Mouse (Mus musculus): ENCODE results near the gene Dennd1c. TPM values are rescaled to one million over a fixed set of nuclear protein-coding genes. Genes with fewer than 3 reads are reported as not detected.
A peak's percentile ranks its signal among the peaks of the same experiment; 100 is the strongest.

Dennd1c gene
- 4.0 and 4.3 TPM in 2 replicates for polyA plus RNA-seq (2015; fragmentation: Nextera tagmentation; extraction: Ambion mirVana)

GRCm38 (mm10) chr17:57078336-57078735 lies at the start of gene Dennd1c:
Dennd1c (minus strand) TSS chr17:57078514.
- Histone ChIP-seq H3K9ac (ENCODE audit: low read depth, low read length) (peak within 1 kb of the TSS; percentile 17; the same call in 1 of the 2 replicates), H3K27me3 (ENCODE audit: control insufficient read depth, insufficient read depth, low read depth, low read length) (no peaks in the 10 kb centered on the region), H3K27ac (ENCODE audit: low read length) (no peak within 1 kb of the TSS), H3K4me1 (ENCODE audit: control insufficient read depth, low read depth, low read length) (no peaks in the 10 kb centered on the region), H3K4me2 (ENCODE audit: low read depth, low read length) (0 out of 2 replicates have a peak within 1 kb of the TSS, but pooled peaks have one; percentile 25), H3K36me3 (ENCODE audit: control insufficient read depth, insufficient read depth) (no peaks in the 10 kb centered on the region), H3K4me3 (ENCODE audit: low read depth, low read length) (peak within 1 kb of the TSS; percentile 16), H3K9me3 (replicated peaks; ENCODE audit: control insufficient read depth, low read length) (no peaks in the 10 kb centered on the region)
- WGBS (ENCODE audit: insufficient replicate concordance) = 14% methylated on average over 6 of the region's 6 CpGs
- peak; percentile 65 for ATAC-seq (ENCODE audit: low read depth)

DNA sequence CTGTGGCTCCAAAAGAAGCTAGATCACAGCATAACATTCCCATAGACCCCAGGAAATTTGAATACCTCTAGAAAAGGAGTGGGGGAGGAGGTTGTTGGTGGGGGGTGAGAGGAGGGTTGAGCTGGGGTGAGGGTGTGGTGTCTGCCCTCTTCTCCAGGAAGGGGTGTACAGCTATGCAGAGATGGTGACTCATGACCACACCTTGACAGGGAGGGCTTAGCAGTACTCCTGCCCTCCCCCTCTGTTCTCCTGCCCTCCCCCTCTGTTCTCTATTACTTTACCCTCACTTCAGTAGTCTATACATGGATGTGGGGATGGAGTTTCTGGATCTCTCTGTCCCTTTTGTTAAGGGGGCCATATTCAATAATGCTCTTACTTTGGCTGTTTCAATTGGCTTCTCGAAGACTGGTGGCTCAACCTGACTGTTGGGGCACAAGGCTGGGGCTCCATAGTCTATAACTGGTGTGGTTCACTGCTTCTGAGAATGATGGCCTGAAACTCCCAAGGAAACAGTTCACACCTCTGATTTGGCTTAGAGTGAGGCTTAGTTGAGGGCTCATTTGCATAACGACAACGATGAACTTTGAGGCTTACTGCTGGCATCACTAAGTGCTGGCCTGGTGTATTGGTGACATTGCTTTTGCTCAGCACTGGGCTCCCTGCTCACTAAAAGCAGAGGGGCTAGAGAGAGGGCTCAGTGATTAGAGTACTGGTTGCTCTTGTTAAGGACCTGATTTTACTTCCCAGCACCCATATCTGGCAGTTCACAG lies 47.7 kb upstream of the Dennd1c start:
- no peaks in the 10 kb centered on the region for H3K36me3 ChIP-seq (ENCODE audit: control insufficient read depth, insufficient read depth)
- H3K4me2 ChIP-seq (ENCODE audit: low read depth, low read length) = no peak overlapping the region
- H3K27ac ChIP-seq (ENCODE audit: low read length) = no peak overlapping the region
- no peak overlapping the region for H3K9ac ChIP-seq (ENCODE audit: low read depth, low read length)
- H3K27me3 ChIP-seq (ENCODE audit: control insufficient read depth, insufficient read depth, low read depth, low read length) = no peaks in the 10 kb centered on the region
- no peaks in the 10 kb centered on the region for H3K4me1 ChIP-seq (ENCODE audit: control insufficient read depth, low read depth, low read length)
- 49% methylated on average over 3 of the region's 3 CpGs for WGBS (ENCODE audit: insufficient replicate concordance)
- no peak for ATAC-seq (ENCODE audit: low read depth)
- H3K9me3 ChIP-seq (replicated peaks; ENCODE audit: control insufficient read depth, low read length) = no peaks in the 10 kb centered on the region
- no peak overlapping the region for H3K4me3 ChIP-seq (ENCODE audit: low read depth, low read length)

DNA sequence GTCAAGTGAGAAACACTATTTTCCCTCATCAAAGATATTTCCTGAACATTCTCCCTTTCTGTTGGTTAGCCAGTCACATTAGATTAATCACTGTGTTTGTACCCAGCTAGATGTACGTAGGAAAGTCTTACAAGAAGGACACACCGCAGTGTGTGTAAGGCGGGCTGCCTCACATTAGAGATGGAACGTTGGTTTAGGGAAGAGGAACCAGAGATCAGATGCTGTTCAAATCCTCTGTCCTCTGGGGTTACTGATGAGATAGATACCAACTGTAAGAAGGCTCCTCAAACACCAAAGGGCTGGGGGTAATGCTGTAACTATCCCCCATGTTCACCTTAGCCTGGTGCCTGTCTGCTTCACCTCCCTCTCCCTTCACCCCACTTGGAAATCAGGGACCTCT lies 46.5 kb upstream of the Dennd1c start:
- no peaks in the 10 kb centered on the region for H3K9me3 ChIP-seq (replicated peaks; ENCODE audit: control insufficient read depth, low read length)
- H3K27me3 ChIP-seq (ENCODE audit: control insufficient read depth, insufficient read depth, low read depth, low read length) = no peaks in the 10 kb centered on the region
- H3K36me3 ChIP-seq (ENCODE audit: control insufficient read depth, insufficient read depth) = no peaks in the 10 kb centered on the region
- no peak overlapping the region for H3K4me2 ChIP-seq (ENCODE audit: low read depth, low read length)
- no peak overlapping the region for H3K4me3 ChIP-seq (ENCODE audit: low read depth, low read length)
- ATAC-seq (ENCODE audit: low read depth) = no peak
- WGBS (ENCODE audit: insufficient replicate concordance) = 44% methylated on average over 4 of the region's 4 CpGs
- H3K27ac ChIP-seq (ENCODE audit: low read length) = no peak overlapping the region
- H3K9ac ChIP-seq (ENCODE audit: low read depth, low read length) = no peak overlapping the region
- H3K4me1 ChIP-seq (ENCODE audit: control insufficient read depth, low read depth, low read length) = no peaks in the 10 kb centered on the region

DNA sequence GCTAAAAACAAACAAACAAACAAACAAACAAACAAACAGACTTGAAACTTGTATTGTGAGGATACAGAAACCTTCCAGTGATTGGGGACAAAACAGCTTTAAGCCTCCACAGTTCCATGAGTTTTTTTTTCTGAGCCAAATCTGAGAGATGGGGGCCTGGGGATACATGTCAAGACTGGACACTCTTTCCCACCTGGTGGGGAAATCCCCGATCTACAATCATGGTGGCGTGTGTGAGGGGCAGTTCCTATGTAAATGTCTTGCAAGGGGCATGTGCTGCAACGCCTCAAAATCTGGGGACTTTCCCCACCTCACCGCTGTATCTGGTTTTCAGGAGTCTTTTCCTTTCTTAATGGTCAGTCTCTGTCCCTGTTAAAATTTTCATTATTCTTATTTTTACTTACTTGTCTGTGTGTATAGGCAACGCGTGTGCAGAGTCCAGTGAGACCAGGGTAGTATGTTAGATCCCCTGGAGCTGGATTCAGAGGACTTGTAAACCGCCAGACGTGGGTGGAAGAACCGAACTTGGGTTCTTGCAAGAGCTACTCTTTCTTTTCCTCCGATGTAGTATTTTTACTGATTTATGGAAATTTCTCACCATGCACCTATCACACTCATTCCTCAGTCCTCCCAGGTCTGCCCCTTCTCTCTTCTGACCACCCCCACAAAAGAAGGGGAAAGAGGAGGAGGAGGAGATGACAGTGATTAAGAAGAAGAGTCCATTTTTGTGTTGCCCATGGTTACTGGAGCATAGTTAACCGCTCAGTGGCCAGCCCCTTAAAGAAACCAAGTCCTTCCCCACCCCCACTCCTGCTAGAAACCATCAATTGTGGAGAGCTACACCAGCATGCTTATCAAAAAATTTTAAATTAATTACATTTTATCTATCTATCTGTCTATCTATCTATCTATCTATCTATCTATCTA lies 45.1 kb upstream of the Dennd1c start:
- Histone ChIP-seq H3K9ac (ENCODE audit: low read depth, low read length) (no peak overlapping the region), H3K9me3 (replicated peaks; ENCODE audit: control insufficient read depth, low read length) (no peaks in the 10 kb centered on the region), H3K36me3 (ENCODE audit: control insufficient read depth, insufficient read depth) (no peaks in the 10 kb centered on the region), H3K27ac (ENCODE audit: low read length) (no peak overlapping the region), H3K4me1 (ENCODE audit: control insufficient read depth, low read depth, low read length) (peaks cover 6% of the 10 kb centered on the region), H3K4me3 (ENCODE audit: low read depth, low read length) (no peak overlapping the region), H3K4me2 (ENCODE audit: low read depth, low read length) (no peak overlapping the region), H3K27me3 (ENCODE audit: control insufficient read depth, insufficient read depth, low read depth, low read length) (no peaks in the 10 kb centered on the region)
- 70% methylated on average over 11 of the region's 11 CpGs for WGBS (ENCODE audit: insufficient replicate concordance)
- ATAC-seq (ENCODE audit: low read depth) = no peak

DNA sequence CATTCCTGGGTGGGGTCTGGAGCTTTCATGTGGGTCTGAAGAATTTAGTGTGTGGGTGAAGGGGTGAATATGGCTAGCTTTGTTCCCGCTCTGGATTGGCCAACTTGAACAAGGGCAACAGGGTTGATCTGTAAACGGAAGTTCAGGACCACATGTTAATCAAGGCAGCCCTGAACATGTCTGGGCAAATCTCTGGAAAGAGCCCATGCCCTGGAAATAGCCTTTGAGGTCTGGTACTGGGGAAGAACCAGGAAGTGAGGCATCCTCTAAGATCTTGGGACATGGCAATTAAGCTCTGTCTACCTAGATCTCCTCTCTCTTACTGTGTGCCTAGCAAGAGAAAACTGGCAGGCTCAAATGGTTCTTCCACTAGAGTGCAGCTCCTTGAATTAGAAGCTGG lies 43.5 kb upstream of the Dennd1c start:
- H3K4me2 ChIP-seq (ENCODE audit: low read depth, low read length) = no peak overlapping the region
- WGBS (ENCODE audit: insufficient replicate concordance) = 50% methylated on average over 2 of the region's 2 CpGs

GRCm38 (mm10) chr17:57118524-57119349 lies 40.4 kb upstream of the Dennd1c start:
- 2% methylated on average over 11 of the region's 11 CpGs for WGBS (ENCODE audit: insufficient replicate concordance)

More for the DNA sequence above, 43.5 kb upstream of the Dennd1c start:
- H3K9ac ChIP-seq (ENCODE audit: low read depth, low read length) = no peak overlapping the region
- no peaks in the 10 kb centered on the region for H3K36me3 ChIP-seq (ENCODE audit: control insufficient read depth, insufficient read depth)
- H3K27me3 ChIP-seq (ENCODE audit: control insufficient read depth, insufficient read depth, low read depth, low read length) = no peaks in the 10 kb centered on the region; the same call in 1 of the 2 replicates
- no peak overlapping the region for H3K4me3 ChIP-seq (ENCODE audit: low read depth, low read length)
- ATAC-seq (ENCODE audit: low read depth) = no peak
- H3K27ac ChIP-seq (ENCODE audit: low read length) = no peak overlapping the region
- peaks cover 7% of the 10 kb centered on the region for H3K4me1 ChIP-seq (ENCODE audit: control insufficient read depth, low read depth, low read length)
- H3K9me3 ChIP-seq (replicated peaks; ENCODE audit: control insufficient read depth, low read length) = no peaks in the 10 kb centered on the region

DNA sequence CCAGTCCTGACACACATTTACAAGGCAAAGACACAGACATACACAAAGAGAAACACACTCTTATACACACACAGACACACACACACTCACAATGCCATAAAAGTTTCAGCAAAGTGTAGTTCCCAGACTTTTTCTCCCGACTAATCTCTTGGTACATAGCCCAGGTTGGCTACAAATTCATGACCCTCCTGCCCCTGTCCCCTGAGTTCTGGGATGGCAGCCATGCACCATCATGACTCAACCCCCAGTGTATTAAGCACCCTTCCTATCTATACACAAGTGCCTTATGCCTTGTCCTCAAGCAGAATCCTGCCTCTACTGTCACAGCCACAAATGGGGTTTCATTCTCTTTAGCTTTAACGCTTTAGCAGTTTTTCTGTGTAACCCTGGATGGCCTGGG lies 38.5 kb upstream of the Dennd1c start:
- Histone ChIP-seq H3K4me2 (ENCODE audit: low read depth, low read length) (no peak overlapping the region), H3K9me3 (replicated peaks; ENCODE audit: control insufficient read depth, low read length) (no peaks in the 10 kb centered on the region), H3K4me1 (ENCODE audit: control insufficient read depth, low read depth, low read length) (peaks cover 7% of the 10 kb centered on the region), H3K36me3 (ENCODE audit: control insufficient read depth, insufficient read depth) (no peaks in the 10 kb centered on the region), H3K4me3 (ENCODE audit: low read depth, low read length) (no peak overlapping the region), H3K27ac (ENCODE audit: low read length) (no peak overlapping the region), H3K9ac (ENCODE audit: low read depth, low read length) (no peak overlapping the region), H3K27me3 (ENCODE audit: control insufficient read depth, insufficient read depth, low read depth, low read length) (no peaks in the 10 kb centered on the region; the same call in 1 of the 2 replicates)
- 59% methylated on average over 2 of the region's 2 CpGs for WGBS (ENCODE audit: insufficient replicate concordance)
- ATAC-seq (ENCODE audit: low read depth) = no peak

More at GRCm38 (mm10) chr17:57118524-57119349, 40.4 kb upstream of the Dennd1c start:
- no peaks in the 10 kb centered on the region for H3K9me3 ChIP-seq (replicated peaks; ENCODE audit: control insufficient read depth, low read length)
- no peaks in the 10 kb centered on the region; the same call in 1 of the 2 replicates for H3K27me3 ChIP-seq (ENCODE audit: control insufficient read depth, insufficient read depth, low read depth, low read length)
- H3K9ac ChIP-seq (ENCODE audit: low read depth, low read length) = no peak overlapping the region
- H3K4me3 ChIP-seq (ENCODE audit: low read depth, low read length) = no peak overlapping the region
- H3K4me1 ChIP-seq (ENCODE audit: control insufficient read depth, low read depth, low read length) = peaks cover 7% of the 10 kb centered on the region
- H3K27ac ChIP-seq (ENCODE audit: low read length) = no peak overlapping the region
- H3K36me3 ChIP-seq (ENCODE audit: control insufficient read depth, insufficient read depth) = no peaks in the 10 kb centered on the region
- H3K4me2 ChIP-seq (ENCODE audit: low read depth, low read length) = peak overlapping the region; percentile 35
- peak; percentile 76 for ATAC-seq (ENCODE audit: low read depth)

DNA sequence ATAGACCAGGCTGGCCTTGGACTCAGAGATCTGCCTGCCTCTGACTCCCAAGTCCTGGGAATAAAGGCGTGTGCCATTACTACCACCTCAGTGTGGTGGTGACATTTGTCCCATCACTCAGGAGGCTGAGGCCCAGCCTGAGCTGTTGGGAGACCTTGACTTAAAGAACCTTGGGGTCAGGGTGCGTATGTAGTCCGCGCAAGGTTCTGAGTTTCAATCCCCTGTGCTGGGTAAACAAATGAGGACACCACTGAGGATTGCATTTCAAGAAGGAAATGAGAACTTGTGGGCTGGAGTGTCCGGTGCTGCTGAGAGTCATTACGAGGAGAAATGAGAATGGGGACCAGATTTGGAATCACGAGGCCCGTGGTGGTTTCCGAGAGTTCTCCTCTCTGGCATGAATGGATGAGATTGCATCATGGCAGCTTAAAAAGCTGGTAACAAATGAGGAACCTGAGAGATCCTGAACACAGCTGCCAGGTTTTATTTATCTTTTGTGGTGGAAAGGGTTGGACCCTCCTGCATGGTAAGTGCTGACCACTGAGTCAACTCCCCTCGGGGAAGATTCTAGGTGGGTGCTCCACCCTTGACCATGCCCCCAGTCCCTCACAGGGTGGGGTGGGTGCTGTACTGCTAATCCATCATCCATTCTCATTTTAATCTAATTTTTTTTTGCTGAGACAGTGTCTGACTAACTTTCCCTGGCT lies 34.6 kb upstream of the Dennd1c start:
- no peaks in the 10 kb centered on the region; the same call in 1 of the 2 replicates for H3K27me3 ChIP-seq (ENCODE audit: control insufficient read depth, insufficient read depth, low read depth, low read length)
- 50% methylated on average over 10 of the region's 10 CpGs for WGBS (ENCODE audit: insufficient replicate concordance)
- H3K9me3 ChIP-seq (replicated peaks; ENCODE audit: control insufficient read depth, low read length) = no peaks in the 10 kb centered on the region
- no peak overlapping the region for H3K4me2 ChIP-seq (ENCODE audit: low read depth, low read length)
- H3K36me3 ChIP-seq (ENCODE audit: control insufficient read depth, insufficient read depth) = no peaks in the 10 kb centered on the region
- no peak for ATAC-seq (ENCODE audit: low read depth)
- H3K4me3 ChIP-seq (ENCODE audit: low read depth, low read length) = no peak overlapping the region
- no peak overlapping the region for H3K27ac ChIP-seq (ENCODE audit: low read length)
- no peak overlapping the region for H3K9ac ChIP-seq (ENCODE audit: low read depth, low read length)
- H3K4me1 ChIP-seq (ENCODE audit: control insufficient read depth, low read depth, low read length) = no peaks in the 10 kb centered on the region

All from liver, embryonic 16.5 days (tissue).